Mouse (Mus musculus) layer of hippocampus, adult 18-20 months (tissue): ENCODE results near the gene Rab4a. TPM values are rescaled to one million over a fixed set of nuclear protein-coding genes. Genes with fewer than 3 reads are reported as not detected.
"Not testable (repeated sequence)": the region's sequence is repeated elsewhere in the genome, so short reads cannot be mapped to it uniquely, and the experiment has no call there.

Experiments used
- DNase-seq, 2 experiments: peaks; one replicate each; pipeline ENCODE4 v3.0.0; 2022; ENCODE audit warnings: low spot score in 2 of 2
- total RNA-seq, 2 experiments: library from RNA; stranded (reverse); gene quantifications; 2 replicates each; pipeline ENCODE4 v1.2.3; 2021

Gene Rab4a
- total RNA-seq, 2 experiments from 2014 or later: 42.6 to 44.8 TPM

- no peak for DNase-seq
Measured at GRCm38 (mm10) chr8:123788416-123789170, 17.2 kb upstream of the Rab4a start.

GRCm38 (mm10) chr8:123789461-123789860 is 16.3 kb upstream of the Rab4a start:
- no peak for DNase-seq

- DNase-seq: peak; percentile 78 to 94
Measured at GRCm38 (mm10) chr8:123789970-123790369, 15.8 kb upstream of the Rab4a start.

- no peak for DNase-seq
Measured at GRCm38 (mm10) chr8:123791101-123791844, 14.5 kb upstream of the Rab4a start.

- DNase-seq: no peak
Measured at GRCm38 (mm10) chr8:123791845-123792225, 13.9 kb upstream of the Rab4a start.

GRCm38 (mm10) chr8:123793900-123794299 is 11.9 kb upstream of the Rab4a start:
- DNase-seq: no peak

- no peak for DNase-seq
Measured at GRCm38 (mm10) chr8:123794766-123795165, 11.0 kb upstream of the Rab4a start.

- DNase-seq: no peak
Measured at GRCm38 (mm10) chr8:123796758-123797157, 9.0 kb upstream of the Rab4a start.

- DNase-seq: no peak
Measured at GRCm38 (mm10) chr8:123797928-123798327, 7.9 kb upstream of the Rab4a start.

- no peak for DNase-seq
Measured at GRCm38 (mm10) chr8:123799434-123799833, 6.4 kb upstream of the Rab4a start.

- DNase-seq: no peak
Measured at GRCm38 (mm10) chr8:123799885-123800284, 5.9 kb upstream of the Rab4a start.

GRCm38 (mm10) chr8:123800867-123801266 is 4.9 kb upstream of the Rab4a start:
- DNase-seq: no peak

- no peak for DNase-seq
Measured at GRCm38 (mm10) chr8:123801538-123801937, 4.2 kb upstream of the Rab4a start.

- DNase-seq: no peak
Measured at GRCm38 (mm10) chr8:123803639-123804038, 2.1 kb upstream of the Rab4a start.

GRCm38 (mm10) chr8:123804586-123804985 is 1.2 kb upstream of the Rab4a start:
- DNase-seq: no peak

GRCm38 (mm10) chr8:123805209-123805717 is 522 bp upstream of the Rab4a start:
- no peak for DNase-seq

GRCm38 (mm10) chr8:123806374-123806935 is 670 bp downstream of the Rab4a start:
- DNase-seq: no peak

GRCm38 (mm10) chr8:123807024-123807431 is 1.2 kb downstream of the Rab4a start:
- no peak for DNase-seq

- no peak for DNase-seq
Measured at GRCm38 (mm10) chr8:123807852-123808573, 2.2 kb downstream of the Rab4a start.

- DNase-seq: no peak
Measured at GRCm38 (mm10) chr8:123808671-123809070, 2.9 kb downstream of the Rab4a start.

GRCm38 (mm10) chr8:123809342-123809741 is 3.6 kb downstream of the Rab4a start:
- DNase-seq: not testable (repeated sequence)
